Mouse (Mus musculus) megakaryocyte, embryonic 14.5 days (primary cell): ENCODE data around the gene Tmem120b. TPM values are rescaled to one million over a fixed set of nuclear protein-coding genes. Genes with fewer than 3 reads are reported as not detected.

Source experiments
- H3K27me3 ChIP-seq: replicated peaks from 2 replicates; pipeline ENCODE3; 2012; ENCODE audit warnings: inconsistent platforms
- H3K36me3 ChIP-seq: replicated peaks from 2 replicates; pipeline ENCODE3; 2012; ENCODE audit warnings: low read length, inconsistent platforms, mixed read lengths
- H3K4me1 ChIP-seq: 2 replicates; pipeline ENCODE4 v1.6.1; 2012; ENCODE audit warnings: inconsistent platforms
- H3K4me3 ChIP-seq: replicated peaks from 2 replicates; pipeline ENCODE3; 2012; ENCODE audit warnings: moderate library complexity, mild to moderate bottlenecking, inconsistent platforms
- H3K9me3 ChIP-seq: 2 replicates; pipeline ENCODE4 v1.6.1; 2012; ENCODE audit warnings: inconsistent platforms
- FLI1 ChIP-seq: IDR thresholded peaks from 2 replicates; pipeline ENCODE4 v1.6.1; 2012; ENCODE audit warnings: low read length, inconsistent platforms, mixed read lengths
- GATA1 ChIP-seq: IDR thresholded peaks from 3 replicates; pipeline ENCODE4 v1.6.1; 2012; ENCODE audit warnings: mixed read lengths, low read length, inconsistent platforms, borderline replicate concordance
- polyA plus RNA-seq: library from polyadenylated mRNA; stranded (reverse); fragments of >175 nt; gene quantifications from 2 replicates; pipeline ENCODE4 v1.2.3, GENCODE M21; 2012; ENCODE audit warnings: low replicate concordance; ENCODE audit not compliant: insufficient read depth

The Tmem120b gene
- polyA plus RNA-seq, 1 experiment, result 6.9 TPM

- H3K27me3 ChIP-seq, result no peaks in the 10 kb centered on the region
- H3K4me1 ChIP-seq, result peaks cover 97% of the 10 kb centered on the region
- TF ChIP-seq GATA1 (no peak), FLI1 (no peak)
- H3K9me3 ChIP-seq, result peaks cover 3% of the 10 kb centered on the region; the same call in 1 of the 2 replicates
- peak overlapping the region; percentile 82 for H3K4me3 ChIP-seq
- H3K36me3 ChIP-seq, result peaks cover 98% of the 10 kb centered on the region
These were observed 56.9 kb downstream of the Tmem120b start for GRCm38 (mm10) chr5:123125105-123125504.

GRCm38 (mm10) chr5:123125638-123126406 lies 57.6 kb downstream of the Tmem120b start:
- Histone ChIP-seq H3K36me3 (peaks cover 98% of the 10 kb centered on the region), H3K4me3 (peak overlapping the region; percentile 82), H3K27me3 (no peaks in the 10 kb centered on the region), H3K4me1 (peaks cover 97% of the 10 kb centered on the region), H3K9me3 (peaks cover 3% of the 10 kb centered on the region; the same call in 1 of the 2 replicates)
- no peak for TF ChIP-seq FLI1
- TF ChIP-seq GATA1, result no peak

- TF ChIP-seq GATA1 (no peak), FLI1 (no peak)
- Histone ChIP-seq H3K4me1 (peaks cover 97% of the 10 kb centered on the region), H3K4me3 (peak overlapping the region; percentile 71), H3K9me3 (peaks cover 3% of the 10 kb centered on the region; the same call in 1 of the 2 replicates), H3K27me3 (no peaks in the 10 kb centered on the region), H3K36me3 (peaks cover 95% of the 10 kb centered on the region)
These were observed 58.8 kb downstream of the Tmem120b start for GRCm38 (mm10) chr5:123127031-123127430.

- TF ChIP-seq GATA1 (no peak), FLI1 (no peak)
- H3K4me3 ChIP-seq, result peak overlapping the region; percentile 98
- H3K4me1 ChIP-seq, result peaks cover 97% of the 10 kb centered on the region
These were observed 60.4 kb downstream of the Tmem120b start for GRCm38 (mm10) chr5:123128426-123129169.

GRCm38 (mm10) chr5:123129170-123129757 lies 61.0 kb downstream of the Tmem120b start:
- TF ChIP-seq FLI1 (no peak), GATA1 (no peak)
- Histone ChIP-seq H3K36me3 (peaks cover 87% of the 10 kb centered on the region), H3K4me1 (peaks cover 100% of the 10 kb centered on the region), H3K27me3 (no peaks in the 10 kb centered on the region), H3K4me3 (peak overlapping the region; percentile 98), H3K9me3 (no peaks in the 10 kb centered on the region)

More at GRCm38 (mm10) chr5:123128426-123129169, 60.4 kb downstream of the Tmem120b start:
- peaks cover 87% of the 10 kb centered on the region for H3K36me3 ChIP-seq
- H3K27me3 ChIP-seq, result no peaks in the 10 kb centered on the region
- H3K9me3 ChIP-seq, result no peaks in the 10 kb centered on the region

- TF ChIP-seq FLI1 (no peak), GATA1 (no peak)
- Histone ChIP-seq H3K4me3 (peak overlapping the region; percentile 98), H3K27me3 (no peaks in the 10 kb centered on the region), H3K4me1 (peaks cover 100% of the 10 kb centered on the region), H3K9me3 (no peaks in the 10 kb centered on the region), H3K36me3 (peaks cover 88% of the 10 kb centered on the region)
These were observed 62.0 kb downstream of the Tmem120b start for GRCm38 (mm10) chr5:123130030-123130813.

GRCm38 (mm10) chr5:123130814-123131148 lies 62.6 kb downstream of the Tmem120b start:
- Histone ChIP-seq H3K9me3 (no peaks in the 10 kb centered on the region), H3K4me1 (peaks cover 100% of the 10 kb centered on the region), H3K4me3 (peak overlapping the region; percentile 98), H3K27me3 (no peaks in the 10 kb centered on the region), H3K36me3 (peaks cover 88% of the 10 kb centered on the region)
- TF ChIP-seq GATA1 (no peak), FLI1 (no peak)

GRCm38 (mm10) chr5:123132308-123133071 lies 64.3 kb downstream of the Tmem120b start, which contains the start of gene Rhof:
TSS of gene Rhof (minus strand) at chr5:123132692.
- peaks cover 89% of the 10 kb centered on the region for H3K36me3 ChIP-seq

More at GRCm38 (mm10) chr5:123132308-123133071, 64.3 kb downstream of the Tmem120b start, which contains the start of gene Rhof:
- TF ChIP-seq FLI1 (no peak), GATA1 (no peak)
- H3K9me3 ChIP-seq, result no peaks in the 10 kb centered on the region
- no peaks in the 10 kb centered on the region for H3K27me3 ChIP-seq
- H3K4me3 ChIP-seq, result peak within 1 kb of the TSS; percentile 98
- H3K4me1 ChIP-seq, result peaks cover 100% of the 10 kb centered on the region
